Mouse (Mus musculus) heart, embryonic 16.5 days (tissue): ENCODE results near the gene Snph. TPM values are rescaled to one million over a fixed set of nuclear protein-coding genes. Genes with fewer than 3 reads are reported as not detected.
A peak's percentile ranks its signal among the peaks of the same experiment; 100 is the strongest.

Source experiments
- ATAC-seq: fragments of 200-750 bp; cut with Nextera tagmentation; replicated peaks from 2 replicates; pipeline ENCODE4 v1.8.0; 2017; ENCODE audit warnings: moderate number of reproducible peaks; ENCODE audit not compliant: insufficient read depth, low FRiP score; ENCODE audit errors: extremely low read depth
- H3K27ac ChIP-seq: fragments of 300-500 bp; sonication (generic); 2 replicates; pipeline ENCODE4 v1.5.1; 2014; ENCODE audit warnings: mild to moderate bottlenecking, low read length, control low read depth, moderate library complexity
- H3K27me3 ChIP-seq: fragments of 300-500 bp; sonication (generic); 2 replicates; pipeline ENCODE4 v1.6.1; 2014; ENCODE audit warnings: low read length, mixed read lengths; ENCODE audit not compliant: control insufficient read depth, insufficient read depth
- H3K36me3 ChIP-seq: fragments of 300-500 bp; sonication (generic); 2 replicates; pipeline ENCODE4 v1.6.1; 2014; ENCODE audit not compliant: control insufficient read depth, insufficient read depth
- H3K4me1 ChIP-seq: fragments of 300-500 bp; sonication (generic); 2 replicates; pipeline ENCODE4 v1.6.1; 2014; ENCODE audit warnings: low read length, mixed read lengths; ENCODE audit not compliant: control insufficient read depth, insufficient read depth
- H3K4me2 ChIP-seq: fragments of 300-500 bp; sonication (generic); 2 replicates; pipeline ENCODE4 v1.6.1; 2014; ENCODE audit warnings: low read depth, mild to moderate bottlenecking, control low read depth, low read length
- H3K4me3 ChIP-seq: fragments of 300-500 bp; sonication (generic); 2 replicates; pipeline ENCODE4 v1.5.1; 2014; ENCODE audit warnings: mild to moderate bottlenecking, control low read depth, low read length
- H3K9ac ChIP-seq: fragments of 300-500 bp; sonication (generic); 2 replicates; pipeline ENCODE4 v1.6.1; 2014; ENCODE audit warnings: low read length, control low read depth
- H3K9me3 ChIP-seq: fragments of 300-500 bp; sonication (generic); replicated peaks from 2 replicates; pipeline ENCODE4 v1.6.1; 2016; ENCODE audit warnings: low read length; ENCODE audit not compliant: control insufficient read depth
- WGBS: fragments of 180-500 bp; shearing (Covaris S2); extraction: QIAGEN DNeasy Blood & Tissue Kit; methylation state at CpG from one replicate; pipeline ENCODE4 v1.1.7; 2014; 5-methylcytosine and 5-hydroxymethylcytosine counted together
- polyA plus RNA-seq: library from polyadenylated mRNA; unstranded; fragments of >200 nt; fragmentation: Nextera tagmentation; extraction: Ambion mirVana; gene quantifications from 2 replicates; pipeline ENCODE4 v1.2.1, GENCODE M21; 2015

Gene Snph
- polyA plus RNA-seq, 1 experiment from 2014 or later = 0.05 TPM

DNA sequence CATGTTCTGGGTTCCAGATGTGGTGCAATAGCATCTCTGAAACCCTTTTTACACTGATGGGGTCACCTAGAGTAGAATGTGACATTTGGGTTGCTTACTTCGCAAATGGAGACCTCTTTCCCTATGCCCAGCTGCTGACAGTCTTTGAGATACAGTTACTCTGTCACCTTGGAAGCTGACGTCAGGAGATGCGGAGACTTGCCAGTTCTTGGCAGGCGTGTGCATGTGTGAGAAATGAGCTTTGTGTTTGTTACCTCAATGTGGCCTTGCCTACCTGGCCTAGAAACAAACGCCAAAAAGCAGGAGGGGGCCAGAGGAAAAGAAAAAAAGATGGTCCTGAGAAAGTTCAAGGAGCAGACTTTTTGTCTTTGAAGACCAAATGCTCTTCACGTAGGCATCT, 65.5 kb downstream of the Snph start:
- Histone ChIP-seq H3K36me3 (peaks cover 16% of the 10 kb centered on the region), H3K4me1 (no peaks in the 10 kb centered on the region), H3K27me3 (no peaks in the 10 kb centered on the region), H3K9ac (no peak overlapping the region), H3K4me3 (no peak overlapping the region), H3K4me2 (no peak overlapping the region), H3K27ac (no peak overlapping the region), H3K9me3 (no peaks in the 10 kb centered on the region)
- whole genome bisulfite sequencing = 69% methylated on average over 6 of the region's 6 CpGs
- no peak for ATAC-seq

DNA sequence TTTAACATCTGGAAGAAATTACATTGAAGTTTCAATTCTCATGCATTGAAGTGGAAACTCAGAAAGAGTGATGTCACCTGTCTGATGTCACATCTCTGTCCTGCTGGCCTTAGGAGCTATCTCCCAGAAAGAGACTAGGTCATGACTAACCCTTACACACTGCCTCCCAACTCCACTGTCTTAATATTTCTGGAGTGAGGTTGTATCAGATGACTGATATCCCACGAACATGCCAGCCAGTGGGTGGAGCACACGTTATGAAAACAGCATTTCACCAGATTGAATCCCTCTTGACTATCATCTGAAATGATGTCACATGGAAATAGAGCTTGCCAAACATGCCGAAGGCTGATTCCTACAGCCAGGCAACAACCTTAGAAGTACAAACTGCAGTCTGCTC, 67.4 kb downstream of the Snph start:
- no peak overlapping the region for H3K4me2 ChIP-seq
- H3K9me3 ChIP-seq = no peaks in the 10 kb centered on the region
- H3K4me1 ChIP-seq = peaks cover 3% of the 10 kb centered on the region; the same call in 1 of the 2 replicates
- no peaks in the 10 kb centered on the region for H3K27me3 ChIP-seq
- H3K4me3 ChIP-seq = no peak overlapping the region
- no peak overlapping the region for H3K27ac ChIP-seq
- peaks cover 27% of the 10 kb centered on the region for H3K36me3 ChIP-seq
- no peak overlapping the region for H3K9ac ChIP-seq
- no peak for ATAC-seq
- WGBS = 38% methylated on average over 3 of the region's 3 CpGs

DNA sequence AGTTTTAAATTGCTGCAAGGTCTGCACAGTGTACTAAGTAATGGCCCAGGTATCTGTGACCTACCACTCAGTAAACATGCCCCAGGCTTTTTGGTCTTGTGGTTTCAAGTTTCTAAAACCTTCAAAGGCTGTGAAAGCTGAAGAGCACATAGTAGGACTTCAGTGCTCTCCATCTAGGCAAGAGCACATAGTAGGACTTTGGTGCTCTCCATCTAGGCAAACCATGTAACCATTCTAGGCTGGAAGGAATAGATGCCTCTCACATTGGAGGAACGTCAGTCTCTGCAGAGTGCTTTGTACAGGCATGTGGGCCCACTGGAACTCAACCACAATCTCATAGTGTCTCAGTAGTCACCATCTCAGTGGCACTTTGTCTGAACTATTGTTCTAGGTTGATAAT, 68.4 kb downstream of the Snph start:
- Histone ChIP-seq H3K4me3 (no peak overlapping the region), H3K4me2 (no peak overlapping the region), H3K36me3 (peaks cover 32% of the 10 kb centered on the region), H3K9ac (no peak overlapping the region), H3K4me1 (peaks cover 3% of the 10 kb centered on the region; the same call in 1 of the 2 replicates), H3K27me3 (no peaks in the 10 kb centered on the region), H3K9me3 (no peaks in the 10 kb centered on the region), H3K27ac (no peak overlapping the region)
- ATAC-seq = no peak
- 76% methylated on average over 1 of the region's 1 CpGs for WGBS

DNA sequence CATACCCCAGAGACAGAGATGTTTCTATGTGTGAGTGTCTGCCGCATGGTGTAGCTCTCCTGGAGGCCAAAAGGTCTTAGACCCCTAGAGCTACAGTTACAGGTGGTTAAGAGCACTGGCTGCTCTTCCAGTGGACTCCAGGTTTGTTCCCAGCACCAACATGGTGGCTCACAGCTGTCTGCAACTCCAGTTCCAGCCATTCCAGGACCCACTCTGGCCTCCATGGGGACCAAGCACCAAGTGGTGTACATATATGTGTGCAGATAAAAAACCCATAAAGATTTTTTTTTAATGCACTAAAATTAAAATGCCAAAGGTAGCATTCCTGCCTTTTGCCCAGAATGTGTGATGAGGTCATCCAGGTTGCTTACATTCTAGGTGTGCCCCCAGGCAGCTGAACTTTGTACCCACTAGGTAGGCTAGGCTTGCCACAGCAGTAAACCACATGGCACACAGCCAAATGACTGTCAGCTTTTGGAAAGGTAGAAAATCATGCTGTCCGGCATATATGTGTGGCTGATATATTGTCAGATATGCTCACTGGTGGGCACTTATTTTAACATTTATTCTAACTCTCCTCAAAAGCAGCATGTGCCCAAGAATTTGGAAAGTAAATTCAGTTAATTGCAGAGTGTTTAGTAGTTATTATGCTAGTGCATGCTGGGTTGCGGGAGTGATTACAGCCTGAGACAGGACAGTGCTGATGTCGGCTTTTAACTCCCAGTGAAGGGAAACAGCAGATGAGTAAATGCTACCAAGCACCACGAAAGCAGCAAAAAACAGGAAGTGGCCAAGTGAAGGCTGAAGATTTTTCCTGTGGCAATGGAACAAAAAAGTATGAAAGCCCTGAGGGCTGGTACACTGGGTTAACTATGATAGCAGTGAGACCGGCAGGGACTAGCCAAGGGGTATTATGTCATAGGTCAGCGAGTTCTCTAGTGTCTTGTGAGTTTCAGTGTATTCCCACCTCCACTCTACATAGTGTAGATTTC, 69.2 kb downstream of the Snph start:
- 71% methylated on average over 7 of the region's 7 CpGs for WGBS
- Histone ChIP-seq H3K9ac (no peak overlapping the region), H3K27ac (no peak overlapping the region), H3K4me3 (no peak overlapping the region), H3K27me3 (no peaks in the 10 kb centered on the region), H3K36me3 (peaks cover 40% of the 10 kb centered on the region), H3K4me2 (no peak overlapping the region), H3K9me3 (no peaks in the 10 kb centered on the region), H3K4me1 (peaks cover 3% of the 10 kb centered on the region; the same call in 1 of the 2 replicates)
- no peak for ATAC-seq

DNA sequence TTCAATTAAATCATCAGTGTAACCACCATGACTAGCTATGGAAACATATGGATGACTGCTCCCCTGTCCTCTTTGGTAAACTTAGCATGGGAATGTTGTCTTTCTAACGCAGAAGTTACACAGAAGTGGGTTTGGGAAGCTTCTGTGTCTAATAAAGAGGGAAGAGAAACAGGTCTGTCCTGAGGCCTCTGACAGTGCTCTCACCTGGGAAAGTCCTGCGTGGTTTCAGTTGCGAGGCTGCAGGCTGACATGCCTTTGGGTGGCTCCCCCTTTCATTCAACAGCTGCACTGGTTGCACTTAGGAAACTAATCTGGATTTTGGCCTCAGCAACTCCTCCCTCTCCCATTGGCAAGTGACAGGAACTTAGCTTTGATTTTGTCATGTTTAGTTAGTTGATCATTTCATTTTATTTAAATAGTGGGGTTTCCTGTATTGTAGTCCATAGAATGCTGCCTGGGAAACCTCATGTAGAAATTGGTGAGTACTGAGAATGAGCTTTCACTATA, 82.7 kb downstream of the Snph start:
- H3K9ac ChIP-seq = no peak overlapping the region
- peaks cover 50% of the 10 kb centered on the region for H3K36me3 ChIP-seq
- no peak for ATAC-seq
- H3K4me3 ChIP-seq = no peak overlapping the region
- no peak overlapping the region for H3K27ac ChIP-seq
- H3K4me1 ChIP-seq = peaks cover 42% of the 10 kb centered on the region
- no peaks in the 10 kb centered on the region for H3K27me3 ChIP-seq
- H3K4me2 ChIP-seq = no peak overlapping the region
- H3K9me3 ChIP-seq = no peaks in the 10 kb centered on the region
- WGBS = 67% methylated on average over 3 of the region's 3 CpGs

DNA sequence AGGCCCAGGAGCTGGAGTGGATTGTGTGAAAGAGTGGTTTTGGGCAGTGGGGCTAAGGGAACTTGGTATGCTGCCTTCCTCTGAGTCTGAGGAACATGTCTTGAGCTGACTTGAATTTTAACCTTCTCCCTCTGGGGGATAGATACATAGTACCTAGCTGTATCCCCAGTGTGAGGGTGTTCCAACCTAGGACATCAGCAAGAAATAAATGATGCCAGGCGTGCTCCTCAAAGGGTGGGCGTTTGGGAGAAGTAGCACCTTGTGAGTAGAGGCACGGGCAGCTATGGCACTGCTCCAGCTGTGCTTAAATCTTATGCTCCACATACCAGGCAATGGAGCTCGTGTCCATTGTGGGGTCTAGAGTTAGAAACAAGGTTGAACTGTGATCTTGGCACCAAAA, 85.8 kb downstream of the Snph start:
- 83% methylated on average over 4 of the region's 4 CpGs for WGBS
- Histone ChIP-seq H3K27me3 (no peaks in the 10 kb centered on the region), H3K9me3 (no peaks in the 10 kb centered on the region), H3K36me3 (peaks cover 36% of the 10 kb centered on the region), H3K27ac (no peak overlapping the region), H3K4me3 (no peak overlapping the region), H3K9ac (no peak overlapping the region), H3K4me1 (peaks cover 53% of the 10 kb centered on the region), H3K4me2 (no peak overlapping the region)
- no peak for ATAC-seq

DNA sequence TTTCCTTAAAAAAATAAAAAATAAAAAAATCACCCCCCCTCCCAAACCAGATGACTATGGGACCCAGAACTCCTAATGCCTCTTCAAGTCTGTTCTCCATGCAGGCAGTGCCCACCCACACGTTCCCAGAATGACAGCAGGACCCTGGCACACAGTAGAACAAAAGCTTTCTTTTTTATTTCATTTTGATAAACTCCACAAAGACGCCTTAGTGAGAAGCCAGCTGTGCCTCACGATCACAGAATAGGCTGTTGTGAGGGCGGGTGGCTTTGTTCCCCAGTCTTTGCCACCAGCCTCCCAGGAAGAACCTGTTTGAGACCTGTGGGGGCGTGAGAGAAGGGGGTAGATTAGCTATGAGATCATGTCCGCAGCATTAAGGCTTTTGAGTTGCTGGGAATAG, 87.7 kb downstream of the Snph start:
- no peaks in the 10 kb centered on the region for H3K27me3 ChIP-seq
- H3K4me1 ChIP-seq = peaks cover 43% of the 10 kb centered on the region
- peak overlapping the region; percentile 19; the same call in 1 of the 2 replicates for H3K27ac ChIP-seq
- no peak for ATAC-seq
- H3K4me2 ChIP-seq = peak overlapping the region; percentile 81
- H3K9me3 ChIP-seq = no peaks in the 10 kb centered on the region
- H3K36me3 ChIP-seq = peaks cover 29% of the 10 kb centered on the region
- H3K9ac ChIP-seq = peak overlapping the region; percentile 61
- WGBS = 37% methylated on average over 6 of the region's 6 CpGs
- peak overlapping the region; percentile 87 for H3K4me3 ChIP-seq

DNA sequence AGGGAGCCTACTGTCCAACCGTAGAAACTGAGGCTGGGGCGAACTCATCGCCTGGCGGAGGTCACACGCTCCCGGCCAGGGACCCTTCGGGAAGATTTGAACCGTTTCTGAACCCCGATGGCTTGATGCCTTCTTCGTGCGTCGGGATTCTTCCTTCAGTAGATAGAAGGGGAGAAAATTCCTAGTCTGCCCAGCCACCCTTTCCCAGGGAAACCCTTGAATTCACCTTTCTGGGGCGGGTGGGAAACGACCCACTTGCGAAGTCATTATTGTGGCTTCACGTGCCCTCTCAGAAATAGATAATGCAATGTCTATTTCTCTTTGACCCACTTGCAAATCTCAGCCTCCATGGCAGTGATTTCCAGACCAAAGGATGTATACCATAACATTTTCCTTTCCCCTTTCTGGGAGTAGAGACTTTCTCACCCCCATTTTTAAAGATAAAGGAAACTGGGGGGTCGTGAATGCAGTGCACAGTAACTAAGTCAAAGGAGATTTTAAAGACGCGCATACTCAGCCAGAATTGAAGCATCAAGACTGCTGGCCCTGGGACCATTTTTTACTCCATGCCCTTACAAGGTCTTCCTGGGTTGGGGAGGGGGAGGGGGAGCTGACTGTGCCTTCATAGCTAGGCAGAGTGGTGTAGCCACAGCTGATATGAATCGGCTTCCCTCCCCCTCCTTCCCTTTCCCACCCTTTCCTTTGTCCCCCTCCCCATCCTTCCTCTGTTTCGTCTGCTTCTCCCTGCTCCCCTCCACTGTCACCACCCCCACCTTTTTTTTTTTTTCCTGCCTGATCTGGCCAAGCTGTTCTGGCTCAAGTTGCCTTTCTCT, 89.1 kb downstream of the Snph start:
- Histone ChIP-seq H3K36me3 (peaks cover 26% of the 10 kb centered on the region), H3K27ac (peak overlapping the region; percentile 95), H3K27me3 (no peaks in the 10 kb centered on the region), H3K4me2 (peak overlapping the region; percentile 81), H3K9ac (peak overlapping the region; percentile 94), H3K9me3 (no peaks in the 10 kb centered on the region), H3K4me1 (peaks cover 34% of the 10 kb centered on the region), H3K4me3 (peak overlapping the region; percentile 87)
- ATAC-seq = peak; percentile 11; the same call in 1 of the 2 replicates
- WGBS = under 1% methylated on average over 21 of the region's 21 CpGs
